Mouse (Mus musculus): ENCODE measurements around the gene Syngap1. TPM values are rescaled to one million over a fixed set of nuclear protein-coding genes. Genes with fewer than 3 reads are reported as not detected.
"Not testable (repeated sequence)": the region's sequence is repeated elsewhere in the genome, so short reads cannot be mapped to it uniquely, and the experiment has no call there.

Syngap1 gene
- polyA plus RNA-seq, 1 experiment from 2014 or later: 2.2 TPM

DNA sequence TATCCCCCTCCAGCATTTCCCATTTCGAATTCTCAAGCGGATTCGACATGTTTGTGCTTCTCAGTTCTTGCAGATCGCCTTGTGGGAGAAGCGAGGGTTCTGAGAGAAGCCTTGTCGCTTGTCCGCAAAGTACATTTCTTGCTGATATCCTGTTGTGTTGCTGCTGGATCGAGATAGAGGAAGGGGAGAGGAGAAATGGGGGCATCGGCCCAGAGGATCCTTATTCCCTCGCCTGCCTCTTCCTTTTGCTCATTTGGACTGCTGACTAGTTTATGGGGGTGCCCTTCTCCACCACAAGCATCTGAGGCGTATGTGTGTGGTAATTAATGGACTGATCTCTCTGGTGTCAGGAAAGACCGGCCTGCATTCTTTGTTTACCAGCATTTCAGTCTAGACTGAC, 23.5 kb upstream of the Syngap1 start:
- not testable (repeated sequence) for H3K27me3 ChIP-seq; ATAC-seq (ENCODE audit: insufficient number of reproducible peaks, low FRiP score, low TSS enrichment, low read depth); H3K9me3 ChIP-seq (replicated peaks); H3K36me3 ChIP-seq; H3K27ac ChIP-seq (replicated peaks)
- Histone ChIP-seq H3K4me1 (peaks cover 12% of the 10 kb centered on the region; the same call in 1 of the 2 replicates), H3K4me2 (replicated peaks) (peak overlapping the region; percentile 76), H3K4me3 (replicated peaks) (peak overlapping the region; percentile 76), H3K9ac (peak overlapping the region; percentile 59)
- under 1% methylated on average over 12 of the region's 12 CpGs for WGBS

DNA sequence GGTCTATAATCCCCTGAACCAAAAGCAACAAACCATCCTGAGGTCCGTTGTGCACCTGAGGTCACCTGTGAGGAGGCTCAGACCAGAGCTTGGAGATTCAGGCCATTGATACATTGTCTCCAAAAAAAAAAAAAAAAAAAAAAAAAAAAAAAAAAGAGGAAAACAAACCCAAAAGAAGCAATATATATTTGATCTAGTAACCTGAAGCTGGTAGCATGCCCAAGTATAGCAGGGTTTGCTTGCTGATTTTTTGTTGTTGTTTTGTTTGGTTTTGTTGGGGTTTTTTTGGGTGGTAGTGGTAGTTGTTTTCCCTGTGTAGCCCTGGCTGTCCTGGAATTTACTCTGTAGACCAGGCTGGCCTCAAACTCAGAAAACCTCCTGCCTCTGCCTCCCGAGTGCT, 22.7 kb upstream of the Syngap1 start:
- no peak for ATAC-seq (ENCODE audit: insufficient number of reproducible peaks, low FRiP score, low TSS enrichment, low read depth)
- Histone ChIP-seq H3K4me2 (replicated peaks) (peak overlapping the region; percentile 76), H3K4me1 (peaks cover 12% of the 10 kb centered on the region; the same call in 1 of the 2 replicates), H3K9me3 (replicated peaks) (no peaks in the 10 kb centered on the region), H3K9ac (no peak overlapping the region), H3K4me3 (replicated peaks) (peak overlapping the region; percentile 76; the same call in 1 of the 2 replicates), H3K27ac (replicated peaks) (no peak overlapping the region), H3K27me3 (no peaks in the 10 kb centered on the region), H3K36me3 (peaks cover 6% of the 10 kb centered on the region; the same call in 1 of the 2 replicates)
- 76% methylated on average over 2 of the region's 2 CpGs for WGBS

DNA sequence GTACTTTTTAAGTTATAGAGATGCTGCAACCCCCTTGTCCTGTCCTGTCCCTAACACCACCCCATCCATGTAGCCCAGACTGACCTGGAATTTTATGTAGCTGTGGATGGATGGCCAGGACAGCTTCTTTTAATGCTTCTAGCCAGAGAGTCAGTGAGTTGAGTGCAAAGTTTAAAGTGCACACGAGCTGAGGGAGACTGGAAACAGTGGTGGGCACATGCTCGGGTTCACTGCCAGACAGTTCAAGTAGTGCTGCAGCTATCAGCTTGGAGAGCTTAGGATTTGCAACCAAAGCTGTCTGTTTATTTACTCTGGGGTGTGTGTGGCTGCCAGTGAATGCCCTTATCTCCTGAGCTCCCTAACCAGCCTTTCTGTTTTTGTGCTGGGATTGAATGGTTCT, 21.5 kb upstream of the Syngap1 start:
- H3K27me3 ChIP-seq; H3K36me3 ChIP-seq; H3K9ac ChIP-seq; H3K9me3 ChIP-seq (replicated peaks); H3K4me2 ChIP-seq (replicated peaks); H3K27ac ChIP-seq (replicated peaks); ATAC-seq (ENCODE audit: insufficient number of reproducible peaks, low FRiP score, low TSS enrichment, low read depth); H3K4me3 ChIP-seq (replicated peaks): not testable (repeated sequence)
- 77% methylated on average over 2 of the region's 2 CpGs for WGBS
- peaks cover 12% of the 10 kb centered on the region; the same call in 1 of the 2 replicates for H3K4me1 ChIP-seq

DNA sequence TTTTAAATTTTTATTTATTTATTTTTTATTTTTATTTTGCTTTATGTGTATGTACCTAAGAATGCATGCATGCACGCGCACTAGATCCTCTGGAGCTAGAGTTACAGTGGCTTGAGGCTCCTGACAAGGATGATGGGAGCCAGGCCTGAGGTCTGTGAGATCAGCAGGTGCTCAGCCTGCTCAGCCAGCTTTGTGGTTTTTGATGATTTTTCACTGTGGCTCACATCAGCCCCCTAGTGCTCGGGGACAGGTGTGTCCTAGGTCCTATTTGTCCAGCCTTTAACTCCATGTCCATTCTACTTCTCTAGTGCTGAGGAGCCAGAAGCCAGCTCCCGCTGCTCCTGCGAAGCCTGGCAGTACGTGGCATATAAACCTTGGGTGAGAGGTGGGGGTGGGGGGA, 18.7 kb upstream of the Syngap1 start:
- Histone ChIP-seq H3K4me1 (peaks cover 11% of the 10 kb centered on the region; the same call in 1 of the 2 replicates), H3K36me3 (peaks cover 28% of the 10 kb centered on the region)
- 88% methylated on average over 6 of the region's 6 CpGs for WGBS
- not testable (repeated sequence) for H3K4me3 ChIP-seq (replicated peaks); H3K27me3 ChIP-seq; ATAC-seq (ENCODE audit: insufficient number of reproducible peaks, low FRiP score, low TSS enrichment, low read depth); H3K9me3 ChIP-seq (replicated peaks); H3K4me2 ChIP-seq (replicated peaks); H3K27ac ChIP-seq (replicated peaks); H3K9ac ChIP-seq

DNA sequence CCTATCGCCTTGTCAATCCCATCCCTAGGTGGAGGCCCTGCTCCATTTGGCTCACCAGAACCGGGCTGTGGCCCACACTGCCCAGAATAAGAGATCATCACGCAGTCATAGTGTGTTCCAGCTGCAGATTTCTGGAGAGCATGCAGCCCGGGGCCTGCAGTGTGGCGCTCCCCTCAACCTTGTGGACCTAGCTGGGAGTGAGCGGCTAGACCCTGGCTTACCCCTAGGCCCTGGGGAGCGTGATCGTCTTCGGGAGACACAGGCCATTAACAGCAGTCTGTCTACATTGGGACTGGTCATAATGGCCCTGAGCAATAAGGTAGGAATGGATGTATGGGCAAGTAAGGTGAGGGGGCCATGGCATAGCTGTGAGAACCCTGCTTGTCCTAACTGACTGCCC, 15.6 kb upstream of the Syngap1 start:
- H3K9me3 ChIP-seq (replicated peaks); H3K27me3 ChIP-seq; H3K27ac ChIP-seq (replicated peaks); H3K4me3 ChIP-seq (replicated peaks); H3K4me2 ChIP-seq (replicated peaks); H3K4me1 ChIP-seq; H3K9ac ChIP-seq; ATAC-seq (ENCODE audit: insufficient number of reproducible peaks, low FRiP score, low TSS enrichment, low read depth): not testable (repeated sequence)
- peaks cover 50% of the 10 kb centered on the region for H3K36me3 ChIP-seq
- 93% methylated on average over 9 of the region's 9 CpGs for WGBS

DNA sequence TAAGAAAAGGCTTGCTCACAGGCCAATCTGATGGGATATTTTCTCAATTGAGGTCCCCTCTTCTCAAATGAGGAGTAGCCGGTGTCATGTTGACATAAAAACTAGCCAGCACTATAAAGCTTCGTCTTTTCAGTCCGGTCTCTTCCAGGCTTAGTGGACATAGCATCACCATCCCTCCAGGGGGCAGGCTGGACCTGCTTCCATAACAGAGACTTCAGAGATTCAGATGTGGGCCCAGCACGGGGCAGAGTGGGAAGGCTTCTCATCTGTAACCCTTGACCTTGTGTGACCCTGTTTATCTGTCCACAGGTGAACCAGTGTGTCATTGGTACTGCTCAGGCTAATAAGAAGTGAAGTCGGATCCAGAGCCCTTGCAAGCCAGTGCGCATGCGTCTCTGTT, 9.3 kb upstream of the Syngap1 start:
- H3K9me3 ChIP-seq (replicated peaks); H3K9ac ChIP-seq; H3K27ac ChIP-seq (replicated peaks); H3K4me3 ChIP-seq (replicated peaks); H3K4me2 ChIP-seq (replicated peaks); H3K27me3 ChIP-seq; ATAC-seq (ENCODE audit: insufficient number of reproducible peaks, low FRiP score, low TSS enrichment, low read depth): not testable (repeated sequence)
- H3K4me1 ChIP-seq: peaks cover 22% of the 10 kb centered on the region
- peaks cover 50% of the 10 kb centered on the region for H3K36me3 ChIP-seq
- 67% methylated on average over 7 of the region's 7 CpGs for WGBS

DNA sequence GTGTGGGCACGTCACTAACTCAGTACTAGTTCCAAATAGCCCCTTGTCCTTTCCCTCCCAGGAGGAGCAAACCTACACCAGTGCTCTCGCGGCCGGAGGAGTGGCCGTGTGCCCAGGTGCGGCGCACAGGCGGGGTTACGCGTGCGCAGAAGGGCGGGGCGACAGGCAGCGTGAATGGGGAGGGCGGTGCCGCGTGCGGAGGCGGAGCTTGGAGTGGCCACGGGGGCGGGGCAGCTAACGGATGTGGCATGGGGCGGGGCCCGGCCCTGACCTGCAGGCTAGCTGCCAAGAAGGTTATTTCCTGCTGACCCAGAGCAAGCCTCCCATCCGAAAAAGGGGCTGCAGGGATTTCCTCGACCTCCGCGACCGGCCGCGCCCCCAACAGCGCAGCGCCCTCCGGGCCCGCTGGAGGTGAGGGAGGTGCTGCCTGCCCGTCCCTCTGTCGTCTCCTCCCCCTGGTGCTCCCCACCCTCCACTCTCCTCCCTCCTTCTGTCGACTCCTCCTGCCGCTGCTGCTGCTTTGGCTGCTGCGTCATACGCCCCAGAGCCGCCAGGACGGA, 8.1 kb upstream of the Syngap1 start, which contains the start of gene Phf1:
TSS of gene Phf1 (plus strand) at position 214 of the 560 bp plus-strand sequence.
- Histone ChIP-seq H3K36me3 (peaks cover 50% of the 10 kb centered on the region), H3K4me2 (replicated peaks) (peak within 1 kb of the TSS; percentile 77), H3K9ac (peak within 1 kb of the TSS; percentile 74), H3K27me3 (no peaks in the 10 kb centered on the region), H3K9me3 (replicated peaks) (no peaks in the 10 kb centered on the region), H3K4me3 (replicated peaks) (peak within 1 kb of the TSS; percentile 66), H3K4me1 (peaks cover 32% of the 10 kb centered on the region), H3K27ac (replicated peaks) (peak within 1 kb of the TSS; percentile 92)
- peak; percentile 89 for ATAC-seq (ENCODE audit: insufficient number of reproducible peaks, low FRiP score, low TSS enrichment, low read depth)
- WGBS: under 1% methylated on average over 43 of the region's 43 CpGs

DNA sequence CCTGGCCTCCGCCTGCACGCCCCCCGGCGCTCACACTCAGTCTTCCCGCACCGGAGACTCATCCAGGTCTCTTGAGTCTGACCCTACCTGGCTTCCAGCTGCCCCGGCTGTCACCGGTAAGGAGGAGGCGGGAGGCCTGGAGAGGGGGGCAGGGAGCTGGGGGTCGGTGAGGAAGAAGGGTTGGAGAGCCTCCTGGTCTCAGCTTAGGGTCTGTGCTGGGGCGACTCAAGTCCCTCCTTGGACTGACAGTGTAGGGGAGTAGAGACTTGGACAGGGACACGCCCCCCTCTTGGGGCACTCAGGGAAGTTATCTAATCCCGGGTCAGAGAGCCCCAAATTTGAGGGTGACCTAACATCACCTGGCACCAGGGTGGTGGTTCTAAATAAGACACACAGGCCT, 7.6 kb upstream of the Syngap1 start:
- peaks cover 37% of the 10 kb centered on the region for H3K4me1 ChIP-seq
- peak overlapping the region; percentile 74 for H3K9ac ChIP-seq
- peak overlapping the region; percentile 66 for H3K4me3 ChIP-seq (replicated peaks)
- peak; percentile 1; the same call in 1 of the 2 replicates for ATAC-seq (ENCODE audit: insufficient number of reproducible peaks, low FRiP score, low TSS enrichment, low read depth)
- WGBS: 6% methylated on average over 13 of the region's 13 CpGs
- no peaks in the 10 kb centered on the region for H3K27me3 ChIP-seq
- H3K9me3 ChIP-seq (replicated peaks): no peaks in the 10 kb centered on the region
- H3K4me2 ChIP-seq (replicated peaks): peak overlapping the region; percentile 77
- peaks cover 50% of the 10 kb centered on the region for H3K36me3 ChIP-seq
- peak overlapping the region; percentile 92 for H3K27ac ChIP-seq (replicated peaks)

DNA sequence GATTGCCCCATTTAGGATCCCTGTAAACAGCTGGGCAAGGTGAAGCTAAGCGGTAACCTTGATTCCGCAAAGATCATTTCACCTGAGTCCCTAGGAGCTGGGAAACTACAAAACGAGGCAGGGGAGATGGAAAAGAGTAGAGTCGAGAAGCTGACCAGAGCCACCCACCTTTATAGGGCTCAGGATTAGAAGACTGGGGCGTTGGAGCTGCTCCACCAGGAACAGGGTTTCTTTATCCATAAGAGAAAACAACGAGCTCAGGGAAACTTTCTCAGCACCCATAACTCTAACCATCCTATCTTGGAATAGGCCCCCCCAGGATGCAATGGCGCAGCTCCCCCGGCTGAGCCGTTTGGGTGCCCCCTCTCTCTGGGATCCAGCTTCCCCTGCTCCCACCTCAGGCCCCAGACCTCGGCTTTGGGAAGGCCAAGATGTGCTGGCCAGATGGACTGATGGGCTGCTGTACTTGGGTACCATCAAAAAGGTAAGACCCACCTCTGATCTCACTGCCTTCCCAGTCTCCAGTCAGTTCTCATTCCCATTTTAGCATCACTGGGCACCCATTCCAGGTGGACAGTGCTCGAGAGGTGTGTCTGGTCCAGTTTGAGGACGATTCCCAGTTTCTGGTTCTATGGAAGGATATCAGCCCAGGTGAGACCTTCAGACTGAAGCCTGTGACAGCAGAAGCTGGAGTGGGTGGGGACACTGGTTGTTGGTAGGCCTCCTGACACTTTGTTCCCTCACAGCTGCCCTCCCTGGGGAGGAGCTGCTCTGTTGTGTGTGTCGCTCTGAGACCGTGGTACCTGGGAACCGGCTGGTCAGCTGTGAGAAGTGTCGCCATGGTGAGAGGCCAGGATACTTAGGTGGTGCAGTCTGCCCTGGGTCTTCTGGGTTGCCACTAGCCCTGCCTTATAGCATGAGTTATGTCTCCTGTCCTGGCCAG, 6.9 kb upstream of the Syngap1 start:
- peaks cover 44% of the 10 kb centered on the region for H3K36me3 ChIP-seq
- ATAC-seq (ENCODE audit: insufficient number of reproducible peaks, low FRiP score, low TSS enrichment, low read depth): no peak
- H3K9me3 ChIP-seq (replicated peaks): no peaks in the 10 kb centered on the region
- H3K27me3 ChIP-seq: no peaks in the 10 kb centered on the region
- H3K4me3 ChIP-seq (replicated peaks): peak overlapping the region; percentile 66
- H3K4me1 ChIP-seq: peaks cover 41% of the 10 kb centered on the region
- H3K4me2 ChIP-seq (replicated peaks): peak overlapping the region; percentile 77
- no peak overlapping the region; the same call in 1 of the 2 replicates for H3K9ac ChIP-seq
- 77% methylated on average over 16 of the region's 16 CpGs for WGBS
- H3K27ac ChIP-seq (replicated peaks): peak overlapping the region; percentile 92; the same call in 1 of the 2 replicates

DNA sequence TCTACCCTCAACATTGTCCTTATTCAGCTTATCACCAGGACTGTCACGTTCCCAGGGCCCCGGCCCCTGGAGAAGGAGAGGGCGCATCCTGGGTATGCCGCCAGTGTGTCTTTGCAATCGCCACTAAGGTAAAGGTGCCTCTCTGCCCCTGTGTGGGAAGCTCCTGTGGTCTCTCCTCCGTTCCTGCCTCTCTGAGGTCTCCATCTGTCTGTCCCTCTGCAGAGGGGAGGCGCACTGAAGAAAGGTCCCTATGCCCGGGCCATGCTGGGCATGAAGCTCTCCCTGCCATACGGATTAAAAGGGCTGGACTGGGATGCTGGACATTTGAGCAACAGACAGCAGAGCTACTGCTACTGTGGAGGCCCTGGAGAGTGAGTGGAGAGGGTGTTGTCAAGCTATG, 6.0 kb upstream of the Syngap1 start:
- Histone ChIP-seq H3K4me2 (replicated peaks) (no peak overlapping the region), H3K36me3 (peaks cover 35% of the 10 kb centered on the region), H3K9me3 (replicated peaks) (no peaks in the 10 kb centered on the region), H3K27ac (replicated peaks) (no peak overlapping the region), H3K4me1 (peaks cover 44% of the 10 kb centered on the region), H3K9ac (no peak overlapping the region), H3K27me3 (no peaks in the 10 kb centered on the region), H3K4me3 (replicated peaks) (no peak overlapping the region)
- ATAC-seq (ENCODE audit: insufficient number of reproducible peaks, low FRiP score, low TSS enrichment, low read depth): no peak
- 85% methylated on average over 9 of the region's 9 CpGs for WGBS

DNA sequence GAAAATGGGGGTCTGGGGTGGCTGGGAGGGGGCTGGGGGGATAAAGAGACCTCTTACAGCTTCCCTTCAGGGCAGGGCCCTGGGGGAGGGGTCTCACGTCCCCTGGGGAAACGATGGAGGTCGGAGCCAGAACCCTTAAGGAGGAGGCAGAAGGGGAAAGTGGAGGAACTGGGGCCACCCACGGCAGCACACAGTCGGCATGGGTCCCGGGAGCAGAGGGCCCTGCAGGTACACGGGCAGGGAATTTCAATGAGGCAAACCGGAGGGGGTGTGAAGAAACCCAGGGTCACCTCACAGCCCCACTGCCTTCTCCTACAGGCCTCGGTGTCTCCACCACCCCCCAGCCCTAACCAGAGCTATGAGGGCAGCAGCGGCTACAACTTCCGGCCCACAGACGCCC, 4.6 kb upstream of the Syngap1 start:
- Histone ChIP-seq H3K27ac (replicated peaks) (no peak overlapping the region), H3K4me3 (replicated peaks) (no peak overlapping the region), H3K27me3 (no peaks in the 10 kb centered on the region), H3K4me1 (peaks cover 56% of the 10 kb centered on the region), H3K4me2 (replicated peaks) (no peak overlapping the region), H3K9ac (no peak overlapping the region), H3K36me3 (peaks cover 28% of the 10 kb centered on the region), H3K9me3 (replicated peaks) (no peaks in the 10 kb centered on the region)
- ATAC-seq (ENCODE audit: insufficient number of reproducible peaks, low FRiP score, low TSS enrichment, low read depth): no peak
- WGBS: 76% methylated on average over 12 of the region's 12 CpGs

Data from embryonic facial prominence, embryonic 15.5 days (tissue).